Mouse (Mus musculus): ENCODE results near the gene Fzr1. TPM values are rescaled to one million over a fixed set of nuclear protein-coding genes. Genes with fewer than 3 reads are reported as not detected.

The Fzr1 gene
- total RNA-seq (2021) = 10 to 100 TPM; 65.9 to 66.6 TPM

DNA sequence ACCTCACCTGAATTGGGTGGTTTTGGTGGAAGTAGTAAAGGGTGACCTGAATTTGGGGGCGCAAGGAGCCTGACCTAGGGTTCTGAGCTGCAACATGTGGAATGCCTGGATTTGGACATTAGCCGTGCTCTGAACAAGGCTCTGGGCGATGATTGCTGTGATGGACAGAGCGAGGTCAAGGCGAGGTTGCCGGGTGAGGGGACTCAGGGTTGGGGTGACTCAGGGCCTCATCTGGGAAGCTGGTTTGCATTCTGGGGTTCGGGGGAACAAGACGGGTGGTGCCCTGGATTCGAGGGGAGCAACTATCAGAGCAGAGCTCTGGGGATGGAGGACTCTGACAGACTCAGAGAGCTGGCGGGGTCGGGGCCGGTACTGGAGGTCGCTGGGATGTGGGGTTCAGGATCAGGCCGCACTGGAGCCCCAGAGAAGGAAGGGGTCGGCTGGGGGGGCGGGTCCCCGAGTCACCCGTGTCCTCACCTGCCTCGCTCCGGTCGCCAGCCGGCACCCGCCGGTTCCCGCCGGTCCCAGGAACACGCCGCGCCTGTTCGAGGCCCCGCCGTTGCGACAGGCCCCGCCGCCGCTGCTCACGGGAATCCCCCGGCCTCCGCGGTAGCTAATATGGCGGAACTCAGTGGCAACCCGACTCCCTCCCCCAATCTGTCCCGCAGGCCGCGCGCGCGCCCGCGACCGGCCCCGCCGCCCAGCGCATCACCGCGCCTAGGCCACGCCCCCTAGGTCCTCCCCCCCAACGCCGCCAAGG, at the start of gene Fzr1:
Gene Fzr1, minus strand, starts transcription at position 724 of the 760 bp plus-strand sequence.
- DNase-seq (ENCODE audit: extremely low spot score in 1 of 2, low spot score in 1 of 2) = no peak

DNA sequence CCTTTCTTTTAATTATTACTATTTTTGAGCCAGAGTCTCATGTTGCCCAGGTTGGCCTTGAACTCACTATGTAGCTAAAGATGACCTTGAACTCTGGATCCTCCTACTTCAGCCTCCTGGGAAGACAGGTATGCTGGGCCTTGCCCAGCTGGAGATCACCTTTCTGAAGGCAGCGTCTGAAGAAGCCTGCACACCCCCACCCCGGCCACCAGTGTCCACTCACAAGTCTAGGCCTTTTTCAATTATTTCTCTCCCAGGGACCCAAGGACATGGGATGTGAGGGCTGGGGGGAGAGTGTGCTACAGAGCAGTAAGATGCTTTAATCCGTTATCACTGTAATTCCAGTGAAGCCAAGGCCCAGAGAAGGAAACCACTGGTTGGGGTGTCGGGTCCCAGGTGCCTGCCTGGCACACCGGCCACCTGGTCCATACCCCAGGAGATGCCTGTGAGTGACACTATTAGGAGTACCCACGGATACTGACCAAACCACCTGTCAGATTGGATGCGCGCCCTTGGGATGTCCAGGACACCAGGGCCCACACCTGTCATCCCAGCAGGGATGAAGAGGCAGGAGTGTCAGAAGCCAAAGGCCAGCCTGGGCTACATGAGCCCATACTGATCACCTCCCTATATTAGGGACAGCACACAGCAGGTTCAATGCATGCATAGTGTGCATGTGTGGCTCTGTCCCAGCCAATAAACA, 49.6 kb upstream of the Fzr1 start:
- DNase-seq (ENCODE audit: extremely low spot score in 1 of 2, low spot score in 1 of 2) = peak in 1 of 2 experiments; percentile 2

DNA sequence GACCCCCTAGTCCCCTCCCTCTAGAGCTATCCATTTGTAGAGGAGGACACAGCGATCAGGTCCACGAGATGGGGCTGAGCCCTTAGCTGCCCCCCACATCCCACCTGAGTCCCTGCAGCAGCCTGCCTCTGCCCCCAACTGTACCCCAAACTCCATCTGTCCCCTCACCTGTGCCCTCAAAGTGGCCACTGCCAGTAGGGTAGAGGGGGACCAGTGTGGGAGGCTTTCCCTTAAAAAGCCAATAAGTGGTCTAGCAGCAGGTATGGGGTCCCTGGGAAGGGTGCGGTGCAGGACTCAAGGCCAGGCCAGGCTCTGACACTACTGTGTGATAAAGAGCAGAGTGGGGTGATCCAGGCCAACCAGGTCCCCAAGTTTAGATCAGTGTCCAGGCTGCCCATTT, 49.0 kb upstream of the Fzr1 start:
- DNase-seq (ENCODE audit: extremely low spot score in 1 of 2, low spot score in 1 of 2) = peak in 1 of 2 experiments; percentile 4

DNA sequence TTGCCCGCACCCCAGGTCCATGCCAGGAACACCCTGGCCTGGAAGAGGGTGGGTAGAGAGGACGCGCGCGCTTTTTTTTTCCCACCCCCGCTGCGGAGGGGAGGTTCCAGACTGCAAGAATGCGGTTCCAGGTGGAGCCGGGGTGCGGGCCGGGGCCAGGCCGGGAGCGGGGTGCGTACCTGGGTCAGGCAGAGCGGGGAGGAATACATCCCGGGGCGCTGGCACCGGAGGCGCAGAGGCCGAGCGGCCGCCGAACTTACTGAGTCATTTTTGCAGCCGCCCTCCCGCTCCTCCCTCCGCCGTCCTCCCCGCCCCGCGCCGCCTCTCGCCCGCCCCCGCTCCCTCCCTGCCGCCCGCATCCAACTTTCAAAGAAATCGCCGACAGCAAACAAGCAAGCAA, 48.6 kb upstream of the Fzr1 start:
- DNase-seq (ENCODE audit: extremely low spot score in 1 of 2, low spot score in 1 of 2) = peak; percentile 27 to 57

DNA sequence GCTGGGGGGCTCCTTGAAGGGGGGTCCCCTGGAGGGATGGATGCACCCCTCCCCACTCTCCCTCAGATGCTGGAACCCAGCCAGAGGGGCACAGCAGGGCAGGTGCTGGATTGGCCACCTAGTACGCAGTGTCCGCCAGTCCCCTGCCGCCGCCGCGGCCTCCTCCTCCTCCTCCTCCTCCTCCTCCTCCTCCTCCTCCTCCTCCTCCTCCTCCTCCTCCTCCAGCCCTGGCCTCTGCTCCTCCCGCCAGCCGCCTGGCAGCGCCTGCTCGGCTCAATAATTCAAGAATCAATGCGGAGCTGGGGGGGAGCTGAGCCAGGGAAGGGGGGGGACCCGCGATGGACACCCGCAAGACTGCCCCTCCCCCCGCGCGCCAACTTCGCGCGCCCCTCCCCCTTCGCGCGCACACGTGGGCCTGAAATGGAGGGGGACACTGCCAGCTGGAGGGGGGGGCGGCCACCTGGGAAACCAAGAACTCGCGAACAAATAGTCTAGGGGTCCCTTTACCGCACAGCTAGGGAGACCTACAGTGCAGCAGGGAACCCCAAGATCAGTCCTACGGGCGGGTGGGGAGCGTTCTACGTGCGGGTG, 47.9 kb upstream of the Fzr1 start:
- peak; percentile 13 to 38 for DNase-seq (ENCODE audit: extremely low spot score in 1 of 2, low spot score in 1 of 2)

DNA sequence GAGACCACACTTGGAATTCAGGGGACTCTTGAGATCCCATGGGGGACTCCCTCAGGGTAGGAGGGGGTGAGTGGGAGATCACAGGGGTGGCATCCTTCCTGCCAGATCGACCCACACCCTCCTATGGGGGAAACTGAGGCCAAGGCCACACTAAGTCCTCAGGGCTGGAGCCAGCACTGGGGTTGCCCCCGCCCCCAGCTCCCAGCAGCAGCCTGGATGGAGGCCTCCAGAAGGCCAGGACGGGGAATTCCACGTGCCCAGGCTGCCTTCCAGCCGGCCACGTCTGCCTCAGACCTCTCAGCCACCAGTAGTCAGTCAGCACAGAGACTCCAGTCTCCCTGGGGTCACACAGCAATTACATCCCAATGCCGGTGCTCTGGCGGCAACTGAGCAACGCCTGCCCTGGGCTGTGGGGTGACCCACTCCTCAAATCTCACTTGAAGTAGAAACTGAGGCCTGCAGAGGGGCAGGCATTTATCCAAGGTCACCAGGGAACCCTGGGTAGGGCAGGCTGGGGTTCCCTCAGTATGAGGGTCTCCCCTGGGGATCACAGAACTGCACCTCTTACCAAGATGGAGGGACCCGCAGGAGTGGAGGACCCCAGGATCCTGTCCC, 47.0 kb upstream of the Fzr1 start:
- DNase-seq (ENCODE audit: extremely low spot score in 1 of 2, low spot score in 1 of 2) = peak; percentile 7 to 17

DNA sequence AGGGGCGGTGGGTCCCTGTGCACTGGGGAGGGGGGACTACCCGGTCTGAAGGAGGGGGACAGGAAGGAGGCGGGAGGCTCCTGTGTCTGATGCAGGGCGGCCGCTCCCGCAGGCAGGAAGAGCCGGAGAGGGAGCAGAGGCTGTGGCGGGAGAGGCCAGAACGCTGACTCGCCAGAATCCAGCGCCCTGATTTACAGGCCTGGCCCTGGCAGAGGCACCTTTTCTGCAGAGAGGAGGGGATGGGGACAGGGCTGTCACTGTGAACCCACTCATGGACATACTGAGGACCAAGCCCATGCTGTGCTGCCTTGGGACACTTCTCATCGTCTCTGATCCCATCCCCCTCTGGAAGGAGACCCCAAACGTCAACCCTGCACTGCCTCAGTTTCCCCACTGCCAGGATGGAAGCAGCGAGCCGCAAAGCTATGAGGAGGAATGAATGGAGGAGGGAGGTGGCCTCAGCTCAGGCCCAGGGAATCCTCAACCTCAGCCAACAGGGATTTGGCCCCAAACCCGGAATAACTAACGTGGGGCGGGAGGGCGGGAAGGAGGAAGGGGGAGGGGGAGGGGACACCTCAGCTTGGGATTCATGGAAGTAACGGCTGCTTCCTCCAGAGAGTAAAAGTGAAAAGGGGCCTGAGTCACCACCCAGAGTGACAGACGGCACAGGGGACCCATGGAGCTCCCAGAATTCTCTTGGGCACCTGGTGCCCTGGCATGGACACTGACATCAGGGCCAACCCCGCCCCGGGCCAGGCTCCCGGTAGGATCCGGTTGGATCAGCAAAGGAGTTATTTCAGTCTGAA, 46.1 kb upstream of the Fzr1 start:
- DNase-seq (ENCODE audit: extremely low spot score in 1 of 2, low spot score in 1 of 2) = peak in 1 of 2 experiments; percentile 6

DNA sequence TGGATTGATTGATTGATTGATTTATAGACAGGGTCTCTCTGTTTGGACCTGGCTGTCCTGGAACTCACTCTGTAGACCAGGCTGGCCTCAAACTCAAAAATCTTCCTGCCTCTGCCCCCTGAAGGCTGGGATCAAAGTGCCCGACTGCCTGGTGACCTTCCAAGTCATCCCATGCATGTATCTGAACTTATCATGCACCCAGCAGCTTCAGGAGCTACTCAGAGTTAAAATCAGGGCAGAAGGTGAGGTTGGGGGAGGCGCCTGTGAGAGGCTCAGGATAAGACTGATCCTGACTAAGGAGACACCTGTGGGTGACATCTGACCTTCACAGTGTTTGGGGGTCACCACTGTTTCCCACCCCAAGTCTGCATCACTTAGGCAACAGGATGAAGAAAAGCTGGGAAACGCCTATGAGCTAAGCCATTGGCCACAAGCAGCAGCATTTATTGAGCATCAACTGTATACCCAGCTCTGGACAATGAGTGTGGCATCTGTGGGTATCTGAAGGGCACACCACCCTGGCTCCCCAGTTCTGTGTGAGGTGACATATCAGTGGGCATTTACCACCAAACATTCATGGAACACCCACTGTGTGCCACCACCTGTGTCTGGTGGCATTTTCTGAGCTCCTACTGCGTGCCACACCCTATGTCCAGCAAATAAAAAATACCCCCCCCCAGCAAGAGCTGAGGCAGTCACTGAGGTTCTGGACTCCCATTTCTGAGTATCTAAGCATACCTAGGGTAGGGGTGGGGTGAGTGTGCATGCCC, 45.3 kb upstream of the Fzr1 start:
- no peak for DNase-seq (ENCODE audit: extremely low spot score in 1 of 2, low spot score in 1 of 2)

DNA sequence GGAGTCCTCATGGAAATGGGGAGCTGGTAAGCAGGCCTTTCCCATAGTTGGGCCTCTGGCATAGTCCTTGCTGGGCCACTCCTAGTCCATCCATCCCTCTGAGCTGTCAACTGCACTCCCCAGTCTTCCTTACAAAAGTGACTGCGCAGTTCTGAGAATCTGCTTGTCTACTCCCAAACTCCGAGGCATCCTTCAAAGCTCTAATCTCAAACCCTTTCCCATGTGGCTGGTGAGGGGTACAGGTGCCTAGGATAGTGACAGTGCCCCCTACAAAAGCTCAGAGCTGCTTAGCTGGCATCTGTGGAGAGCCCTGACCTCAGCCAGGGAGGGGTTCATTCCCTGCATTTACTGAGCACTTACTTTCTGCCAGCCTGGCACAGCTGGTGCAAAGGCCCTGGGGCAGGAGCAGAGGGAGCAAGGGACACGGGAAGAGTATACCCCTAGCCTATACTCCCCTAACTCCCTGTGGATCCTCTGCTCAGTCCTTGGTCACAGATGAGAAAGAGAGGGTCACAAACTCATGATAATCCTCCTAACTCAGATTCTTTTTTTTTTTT, 44.4 kb upstream of the Fzr1 start:
- no peak for DNase-seq (ENCODE audit: extremely low spot score in 1 of 2, low spot score in 1 of 2)

DNA sequence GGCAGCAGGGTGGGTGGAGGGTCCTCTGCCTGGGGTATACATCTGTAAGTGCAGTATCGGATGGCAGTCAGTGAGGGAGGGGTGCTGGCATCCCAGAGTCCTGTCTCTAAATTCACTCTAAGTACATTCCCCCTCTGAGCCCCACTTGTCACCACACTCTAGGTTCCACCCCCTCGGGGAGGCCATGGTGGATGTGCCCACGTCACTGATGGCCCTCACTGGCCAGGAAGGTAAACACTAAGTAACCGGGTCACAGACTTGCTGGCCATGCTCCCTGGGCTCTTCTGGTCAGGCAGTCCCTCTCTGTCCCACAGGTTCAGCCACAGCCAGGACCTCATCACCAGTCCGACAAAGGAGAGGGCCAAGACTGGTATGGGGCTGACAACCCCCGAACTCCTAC, 43.9 kb upstream of the Fzr1 start:
- no peak for DNase-seq (ENCODE audit: extremely low spot score in 1 of 2, low spot score in 1 of 2)

DNA sequence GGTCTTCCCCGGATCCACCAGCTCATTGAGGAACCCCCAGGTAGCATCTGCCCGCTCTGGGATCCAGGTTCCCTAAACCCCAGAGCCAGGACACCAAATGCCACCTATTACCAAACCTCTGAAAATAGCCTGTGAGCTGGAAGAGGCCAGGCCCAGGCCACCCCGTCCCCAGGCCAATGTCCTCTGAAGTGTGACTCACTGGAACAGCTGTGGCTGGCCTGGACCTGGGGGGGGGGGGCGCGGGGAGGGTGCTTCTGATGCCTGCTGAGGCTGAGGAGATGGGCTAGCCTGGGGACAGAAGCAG, 43.4 kb upstream of the Fzr1 start:
- no peak for DNase-seq (ENCODE audit: extremely low spot score in 1 of 2, low spot score in 1 of 2)

DNA sequence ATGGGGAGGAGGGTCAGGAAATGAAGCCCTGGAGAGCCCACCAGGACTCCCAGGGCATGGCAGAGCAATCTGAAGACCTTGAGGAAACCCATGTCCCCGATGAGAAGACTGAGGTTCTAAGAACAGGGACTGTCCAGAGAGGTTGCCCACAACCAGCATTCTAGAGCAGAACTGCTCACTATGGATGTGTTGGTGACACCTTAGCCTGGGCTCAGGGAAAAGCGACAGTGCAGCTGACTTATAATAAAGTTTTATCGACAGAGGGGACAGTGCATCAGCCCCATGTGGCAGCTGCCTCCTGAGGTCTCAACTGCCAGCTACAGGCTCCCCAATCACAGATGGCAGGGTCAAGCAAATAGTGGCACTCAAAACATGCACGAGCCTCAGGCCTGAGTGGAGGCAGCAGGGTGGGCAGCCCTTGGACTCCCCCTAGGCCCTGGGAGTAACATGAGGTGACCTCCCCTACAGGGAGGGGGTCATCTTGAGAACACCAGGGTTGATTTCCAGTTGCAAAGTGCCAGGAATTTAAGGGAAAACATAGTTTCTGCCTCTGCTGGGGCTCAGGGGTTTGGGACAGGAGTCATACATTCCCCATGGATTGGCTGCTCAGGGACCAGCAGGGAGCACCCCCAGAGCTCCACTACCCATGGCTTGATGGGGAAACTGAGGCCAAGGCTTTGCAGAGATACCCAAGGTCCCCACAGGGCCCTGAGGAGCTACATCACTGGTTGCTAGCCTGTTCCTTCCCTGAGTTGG, 42.9 kb upstream of the Fzr1 start:
- no peak for DNase-seq (ENCODE audit: extremely low spot score in 1 of 2, low spot score in 1 of 2)

DNA sequence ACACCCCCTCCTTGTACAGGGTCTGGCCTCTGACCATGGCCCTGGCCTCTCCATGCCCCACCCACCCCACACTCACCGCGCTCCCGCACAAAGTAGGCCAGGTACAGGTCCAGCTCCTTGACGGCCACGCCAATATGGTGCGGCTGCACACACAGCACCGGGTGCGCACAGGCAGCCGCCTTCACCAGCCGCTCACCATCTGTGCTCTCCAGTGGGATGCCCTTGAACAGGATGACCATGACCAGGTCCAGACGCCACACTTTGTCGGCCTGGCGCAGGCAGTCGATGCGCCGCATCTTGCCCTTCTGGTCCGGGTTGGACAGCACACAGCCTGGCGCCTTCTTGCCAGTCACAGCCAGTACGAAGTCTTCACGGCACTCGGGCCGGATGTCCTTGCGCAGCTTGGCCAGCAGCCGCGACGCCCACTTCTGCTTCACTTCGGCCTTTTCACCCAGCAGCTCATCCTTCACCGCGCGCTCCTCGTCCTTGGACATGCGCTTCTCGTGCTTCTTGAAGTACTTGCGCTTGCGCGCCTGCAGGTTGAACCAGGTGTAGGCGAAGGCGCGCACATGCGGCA, 42.0 kb upstream of the Fzr1 start:
- DNase-seq (ENCODE audit: extremely low spot score in 1 of 2, low spot score in 1 of 2) = peak in 1 of 2 experiments; percentile 2

DNA sequence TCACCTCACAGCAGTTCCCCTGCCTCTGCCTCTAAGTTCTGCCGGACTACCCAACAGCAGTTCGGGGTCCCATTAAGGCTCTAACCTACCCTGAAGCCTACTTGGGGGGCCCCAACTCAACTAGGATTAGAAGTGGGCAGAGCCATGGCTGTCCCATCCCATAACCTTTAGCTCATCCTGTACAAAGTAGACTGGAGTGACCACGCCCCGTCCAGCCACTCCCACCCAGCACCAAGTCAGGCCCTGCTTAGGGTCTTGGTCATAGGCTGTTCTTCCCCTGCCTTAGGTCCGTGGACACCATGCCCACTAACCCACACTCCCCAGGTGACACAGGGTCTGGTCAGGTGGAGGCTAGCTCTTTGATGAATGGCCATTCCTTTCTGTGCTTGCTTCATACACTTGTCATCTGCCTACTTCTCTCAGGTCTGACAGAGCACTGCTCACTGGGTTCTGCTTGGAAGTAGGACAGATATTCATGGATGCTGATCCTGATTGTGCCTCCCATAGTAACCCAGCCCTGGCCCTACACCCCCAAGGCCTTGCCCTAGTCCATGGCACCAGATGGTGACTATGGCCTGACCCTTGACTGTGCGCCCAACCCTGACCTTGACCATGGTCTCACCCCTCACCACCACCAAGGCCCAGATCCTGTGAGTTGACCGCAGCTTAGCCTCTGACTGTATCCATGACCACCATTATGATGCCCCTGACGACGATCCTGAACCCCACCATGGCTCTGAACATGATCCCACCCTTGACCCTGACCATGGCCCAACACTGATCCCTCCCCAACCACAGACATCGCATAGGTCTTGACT, 41.0 kb upstream of the Fzr1 start:
- no peak for DNase-seq (ENCODE audit: extremely low spot score in 1 of 2, low spot score in 1 of 2)

DNA sequence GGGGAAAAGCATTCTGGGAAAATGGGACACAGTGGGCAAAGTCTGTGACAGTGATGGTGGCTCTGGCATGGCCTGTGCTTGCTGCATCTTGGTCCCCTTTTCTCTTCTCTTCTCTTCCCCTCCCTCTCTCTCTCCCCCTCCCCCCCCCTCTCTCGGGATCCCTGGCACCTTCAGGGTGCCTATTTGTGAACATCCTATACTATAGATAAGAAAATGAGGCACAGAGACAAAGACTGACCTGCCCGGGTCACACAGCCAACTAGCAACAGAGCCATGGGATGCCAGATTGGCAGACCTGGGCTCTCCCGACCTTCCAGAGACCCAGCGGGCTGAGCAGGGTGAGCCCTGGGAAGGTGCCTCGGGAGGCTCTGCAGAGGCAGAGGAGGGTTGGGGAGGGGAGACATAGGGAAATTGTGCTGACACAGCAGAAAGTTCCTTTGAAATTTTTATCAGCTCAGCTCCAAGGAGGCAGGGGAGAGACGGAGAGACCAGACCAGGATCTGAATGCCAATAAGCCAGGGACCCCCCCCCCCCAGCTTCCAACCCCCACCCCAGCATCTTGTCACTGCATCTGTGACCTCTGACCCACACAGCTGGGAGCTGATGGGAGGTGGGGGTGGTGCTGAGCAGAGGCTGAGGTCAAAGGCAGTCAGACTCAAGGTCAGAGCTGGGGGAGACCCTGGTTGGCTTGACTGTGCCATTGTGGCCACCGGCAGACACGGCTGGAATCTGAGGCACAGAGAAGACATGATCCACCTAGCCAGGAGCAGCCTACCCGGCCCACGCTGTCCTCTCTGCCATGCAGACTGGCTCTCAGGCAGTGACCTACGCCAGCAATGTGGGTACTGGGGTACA, 40.1 kb upstream of the Fzr1 start:
- no peak for DNase-seq (ENCODE audit: extremely low spot score in 1 of 2, low spot score in 1 of 2)

All from layer of hippocampus, postnatal 25 days (tissue).